Mouse (Mus musculus): ENCODE results near the gene Gpatch11. TPM values are rescaled to one million over a fixed set of nuclear protein-coding genes. Genes with fewer than 3 reads are reported as not detected.
"Not testable (repeated sequence)": the region's sequence is repeated elsewhere in the genome, so short reads cannot be mapped to it uniquely, and the experiment has no call there.

Gene Gpatch11
- 41.6 and 46.6 TPM in 2 replicates for polyA plus RNA-seq (2015; fragmentation: Nextera tagmentation; extraction: Ambion mirVana)

DNA sequence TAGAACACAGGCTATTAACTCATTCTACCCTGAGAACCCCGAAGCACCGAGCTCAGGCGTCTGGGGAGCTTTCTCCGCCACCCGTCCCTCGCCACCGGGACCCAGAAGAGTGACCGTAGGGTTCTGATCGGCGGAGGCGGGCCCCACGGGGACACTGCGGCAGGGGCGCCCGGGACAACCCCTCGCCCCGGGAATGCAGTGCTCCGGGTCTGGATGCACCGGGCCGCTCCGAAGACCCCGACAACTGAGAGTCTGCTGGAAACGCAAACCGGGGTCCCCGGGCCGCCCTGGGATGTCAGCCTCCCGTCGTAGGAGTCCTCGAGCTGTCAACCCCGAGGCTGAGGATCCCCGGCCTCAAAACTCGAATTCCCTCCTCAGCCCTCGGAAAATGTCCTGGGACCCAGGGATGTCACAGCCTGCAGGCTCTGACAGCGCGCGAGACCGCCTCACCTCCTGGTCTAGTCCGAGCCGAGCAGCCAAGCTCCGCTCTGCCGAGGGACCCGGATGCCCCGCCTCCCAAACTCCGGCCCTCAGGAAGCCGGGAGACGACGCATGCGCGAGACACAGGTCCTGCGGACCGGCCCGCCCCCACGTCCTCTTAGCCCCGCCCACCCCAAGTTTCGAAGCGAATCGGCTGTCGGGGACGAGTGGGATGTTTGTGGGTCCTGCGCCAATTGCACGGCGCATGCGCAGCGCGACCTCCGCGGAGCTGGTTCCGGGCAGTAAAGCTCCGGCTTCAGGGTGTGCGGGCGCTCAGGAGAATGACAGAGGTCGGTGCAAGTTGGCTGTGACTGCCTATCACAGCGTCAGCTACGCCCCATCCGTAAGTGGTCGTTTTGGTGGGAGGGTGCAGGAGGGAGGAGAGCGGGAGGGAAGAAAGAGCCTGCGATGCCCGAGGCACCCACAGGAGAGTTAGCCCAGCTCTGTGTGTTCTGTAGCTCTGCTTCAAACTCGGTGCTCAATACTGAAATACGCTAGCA lies at the start of gene Gpatch11, which contains the start of gene Heatr5b:
Gene Gpatch11, plus strand, starts transcription at position 712 of the 980 bp plus-strand sequence.
Gene Heatr5b, minus strand, starts transcription at position 509 of the 980 bp plus-strand sequence.
- under 1% methylated on average over 81 of the region's 81 CpGs for WGBS
- peak within 1 kb of the TSS; percentile 90 for H3K4me2 ChIP-seq
- H3K9me3 ChIP-seq (replicated peaks): no peaks in the 10 kb centered on the region
- H3K4me1 ChIP-seq: 0 out of 2 replicates have a peak, but pooled peaks cover 6% of the 10 kb centered on the region
- H3K27me3 ChIP-seq: no peaks in the 10 kb centered on the region
- H3K27ac ChIP-seq: peak within 1 kb of the TSS; percentile 92
- H3K36me3 ChIP-seq: peaks cover 29% of the 10 kb centered on the region
- peak within 1 kb of the TSS; percentile 74 for H3K4me3 ChIP-seq (replicated peaks)
- ATAC-seq (replicated peaks; ENCODE audit: low FRiP score): peak; percentile 99
- peak within 1 kb of the TSS; percentile 89 for H3K9ac ChIP-seq

GRCm38 (mm10) chr17:78788273-78788672 lies 47.1 kb upstream of the Gpatch11 start:
- H3K4me1 ChIP-seq; H3K27me3 ChIP-seq; H3K27ac ChIP-seq; H3K4me2 ChIP-seq; H3K9ac ChIP-seq; H3K9me3 ChIP-seq (replicated peaks); H3K4me3 ChIP-seq (replicated peaks); ATAC-seq (replicated peaks; ENCODE audit: low FRiP score): not testable (repeated sequence)
- peaks cover 31% of the 10 kb centered on the region for H3K36me3 ChIP-seq
- 72% methylated on average over 3 of the region's 3 CpGs for WGBS

GRCm38 (mm10) chr17:78791068-78791689 lies 44.2 kb upstream of the Gpatch11 start:
- no peak overlapping the region for H3K9ac ChIP-seq

DNA sequence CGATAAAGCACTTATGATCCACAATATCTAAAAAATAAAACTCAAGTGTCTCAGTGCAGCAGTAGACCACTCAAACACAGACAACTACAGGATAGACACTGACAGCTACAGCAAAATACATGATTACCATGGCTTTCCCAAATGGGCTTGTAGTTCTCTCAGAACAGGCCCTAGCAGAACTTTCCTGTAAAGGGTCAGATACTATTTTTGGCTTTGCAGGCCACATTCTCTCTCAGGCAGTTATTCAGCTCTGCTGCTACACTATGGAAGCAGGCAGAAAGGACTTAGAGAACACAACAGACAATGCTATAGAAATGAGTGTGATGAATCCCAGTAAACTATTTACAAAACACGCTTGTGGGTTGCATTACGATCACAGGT lies 43.7 kb upstream of the Gpatch11 start:
- H3K36me3 ChIP-seq: peaks cover 47% of the 10 kb centered on the region
- no peak overlapping the region for H3K4me2 ChIP-seq
- H3K4me3 ChIP-seq (replicated peaks): no peak overlapping the region
- no peak overlapping the region for H3K9ac ChIP-seq
- H3K27me3 ChIP-seq: no peaks in the 10 kb centered on the region
- H3K27ac ChIP-seq: no peak overlapping the region
- H3K4me1 ChIP-seq: no peaks in the 10 kb centered on the region
- no peaks in the 10 kb centered on the region for H3K9me3 ChIP-seq (replicated peaks)
- 94% methylated on average over 3 of the region's 3 CpGs for WGBS
- ATAC-seq (replicated peaks; ENCODE audit: low FRiP score): no peak

More at GRCm38 (mm10) chr17:78791068-78791689, 44.2 kb upstream of the Gpatch11 start:
- Histone ChIP-seq H3K27ac (no peak overlapping the region), H3K9me3 (replicated peaks) (no peaks in the 10 kb centered on the region), H3K4me2 (no peak overlapping the region), H3K27me3 (no peaks in the 10 kb centered on the region), H3K4me1 (no peaks in the 10 kb centered on the region), H3K36me3 (peaks cover 46% of the 10 kb centered on the region), H3K4me3 (replicated peaks) (no peak overlapping the region)
- no peak for ATAC-seq (replicated peaks; ENCODE audit: low FRiP score)
- 80% methylated on average over 7 of the region's 7 CpGs for WGBS

GRCm38 (mm10) chr17:78792122-78792521 lies 43.2 kb upstream of the Gpatch11 start:
- 81% methylated on average over 3 of the region's 3 CpGs for WGBS
- Histone ChIP-seq H3K36me3 (peaks cover 52% of the 10 kb centered on the region), H3K4me1 (no peaks in the 10 kb centered on the region), H3K27me3 (no peaks in the 10 kb centered on the region), H3K9ac (no peak overlapping the region), H3K4me2 (no peak overlapping the region), H3K4me3 (replicated peaks) (no peak overlapping the region), H3K9me3 (replicated peaks) (no peaks in the 10 kb centered on the region), H3K27ac (no peak overlapping the region)
- ATAC-seq (replicated peaks; ENCODE audit: low FRiP score): no peak

DNA sequence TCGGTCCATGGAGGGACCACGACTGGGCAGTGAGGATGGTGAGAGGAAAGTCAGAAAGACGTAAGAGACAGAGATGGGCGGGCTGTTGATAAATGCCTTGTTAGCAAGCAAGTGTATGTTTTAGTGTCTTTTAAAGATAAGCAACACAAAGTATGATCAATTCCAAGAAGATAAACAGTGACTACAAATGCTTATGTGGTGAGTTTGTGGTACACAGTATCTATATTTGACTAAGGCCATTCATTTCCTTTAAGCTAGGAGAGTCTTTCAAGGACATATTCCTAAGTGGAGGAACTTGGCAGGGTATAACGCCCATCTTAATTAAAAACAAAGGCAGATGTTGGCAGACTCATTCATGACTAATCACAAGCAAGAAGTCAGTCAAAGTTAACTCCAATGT lies 41.0 kb upstream of the Gpatch11 start:
- Histone ChIP-seq H3K27ac (no peak overlapping the region), H3K4me2 (no peak overlapping the region), H3K27me3 (no peaks in the 10 kb centered on the region), H3K9me3 (replicated peaks) (no peaks in the 10 kb centered on the region), H3K4me1 (no peaks in the 10 kb centered on the region), H3K9ac (no peak overlapping the region), H3K36me3 (peaks cover 61% of the 10 kb centered on the region), H3K4me3 (replicated peaks) (no peak overlapping the region)
- ATAC-seq (replicated peaks; ENCODE audit: low FRiP score): no peak
- 84% methylated on average over 5 of the region's 5 CpGs for WGBS

DNA sequence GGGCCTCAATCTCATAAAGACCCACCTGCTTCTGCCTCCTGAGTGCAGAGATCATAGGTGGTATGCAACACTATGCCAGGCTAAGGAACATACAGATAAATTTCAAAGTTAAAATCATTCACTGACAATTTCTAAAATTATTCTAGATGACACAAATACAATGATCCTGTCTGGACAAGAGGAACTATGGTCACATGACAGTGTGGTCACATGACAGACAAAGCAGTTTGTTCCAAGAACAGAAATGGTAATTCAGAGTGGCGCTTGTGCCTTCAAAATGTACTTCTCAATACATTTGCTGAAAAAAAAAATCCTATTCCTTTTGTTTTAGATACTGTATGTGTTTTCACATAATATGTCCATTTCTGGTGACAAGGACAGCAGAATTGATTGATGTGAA lies 38.1 kb upstream of the Gpatch11 start:
- Histone ChIP-seq H3K27me3 (no peaks in the 10 kb centered on the region), H3K9ac (no peak overlapping the region), H3K4me1 (no peaks in the 10 kb centered on the region), H3K9me3 (replicated peaks) (no peaks in the 10 kb centered on the region), H3K36me3 (peaks cover 70% of the 10 kb centered on the region), H3K27ac (no peak overlapping the region), H3K4me2 (no peak overlapping the region), H3K4me3 (replicated peaks) (no peak overlapping the region)
- ATAC-seq (replicated peaks; ENCODE audit: low FRiP score): no peak
- WGBS: 98% methylated on average over 1 of the region's 1 CpGs

DNA sequence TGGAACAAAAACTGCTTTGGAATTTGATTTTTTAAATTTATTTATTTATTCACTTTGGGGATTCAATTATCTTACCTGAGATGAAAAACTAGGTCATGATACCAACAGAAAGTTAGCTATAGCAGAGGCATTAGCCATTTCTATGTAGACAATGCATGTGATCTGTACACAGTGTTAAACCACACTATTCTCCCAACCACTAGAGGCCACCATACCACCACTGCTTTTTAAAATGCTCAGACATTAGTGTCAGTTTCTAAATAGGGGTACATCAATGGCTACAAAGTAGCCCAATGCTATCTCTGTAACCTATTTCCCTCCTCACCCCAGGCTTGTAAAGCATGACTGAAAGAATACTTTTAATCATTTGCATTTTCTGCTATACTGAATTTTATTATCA lies 26.3 kb upstream of the Gpatch11 start:
- no peak overlapping the region for H3K4me3 ChIP-seq (replicated peaks)
- peaks cover 43% of the 10 kb centered on the region for H3K36me3 ChIP-seq
- H3K4me2 ChIP-seq: no peak overlapping the region
- ATAC-seq (replicated peaks; ENCODE audit: low FRiP score): no peak
- no peaks in the 10 kb centered on the region for H3K27me3 ChIP-seq
- H3K4me1 ChIP-seq: no peaks in the 10 kb centered on the region
- no peaks in the 10 kb centered on the region for H3K9me3 ChIP-seq (replicated peaks)
- no peak overlapping the region for H3K27ac ChIP-seq
- no peak overlapping the region for H3K9ac ChIP-seq

DNA sequence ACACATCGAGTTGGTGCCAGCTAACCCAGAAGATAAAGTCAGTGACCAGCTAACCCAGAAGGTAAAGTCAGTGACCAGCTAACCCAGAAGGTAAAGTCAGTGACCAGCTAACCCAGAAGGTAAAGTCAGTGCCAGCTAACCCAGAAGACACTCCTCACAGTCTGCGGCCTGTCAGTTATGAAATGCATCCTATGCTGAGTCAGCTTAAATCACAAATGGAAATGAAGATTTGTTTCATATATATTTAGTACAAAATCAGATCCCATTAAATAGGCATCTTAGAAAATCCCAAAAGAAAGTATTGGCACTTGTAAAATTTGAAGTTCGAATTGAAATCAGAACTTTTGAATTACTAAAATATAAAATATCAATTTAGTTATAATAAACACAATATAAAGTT lies 25.8 kb upstream of the Gpatch11 start:
- Histone ChIP-seq H3K36me3 (peaks cover 44% of the 10 kb centered on the region), H3K4me2 (no peak overlapping the region), H3K4me3 (replicated peaks) (no peak overlapping the region), H3K9me3 (replicated peaks) (no peaks in the 10 kb centered on the region), H3K27me3 (no peaks in the 10 kb centered on the region), H3K9ac (no peak overlapping the region), H3K27ac (no peak overlapping the region), H3K4me1 (no peaks in the 10 kb centered on the region)
- WGBS: 92% methylated on average over 3 of the region's 3 CpGs
- no peak for ATAC-seq (replicated peaks; ENCODE audit: low FRiP score)

DNA sequence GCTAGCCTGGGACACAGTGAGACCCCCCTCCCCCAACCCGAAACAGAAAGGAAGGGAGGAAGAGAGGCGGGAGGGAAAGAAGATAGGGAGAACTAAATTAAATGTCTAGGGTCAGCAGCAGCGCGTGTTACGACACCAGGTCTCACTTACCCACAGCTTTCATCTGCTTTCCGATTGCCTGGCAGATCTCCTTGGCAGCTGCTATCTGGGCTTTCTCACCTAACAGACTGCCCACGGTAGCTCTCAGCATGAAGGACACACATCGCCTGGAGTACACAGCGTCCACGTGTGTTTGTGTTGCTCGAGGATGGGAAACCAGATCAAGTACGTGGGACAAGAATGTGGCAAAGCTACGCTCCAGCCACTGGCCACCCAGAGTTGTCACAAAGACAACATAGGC lies 11.0 kb upstream of the Gpatch11 start:
- H3K4me1 ChIP-seq: no peaks in the 10 kb centered on the region
- no peak overlapping the region for H3K4me3 ChIP-seq (replicated peaks)
- peaks cover 81% of the 10 kb centered on the region for H3K36me3 ChIP-seq
- no peaks in the 10 kb centered on the region for H3K9me3 ChIP-seq (replicated peaks)
- no peaks in the 10 kb centered on the region for H3K27me3 ChIP-seq
- WGBS: 88% methylated on average over 13 of the region's 13 CpGs
- no peak overlapping the region for H3K9ac ChIP-seq
- no peak for ATAC-seq (replicated peaks; ENCODE audit: low FRiP score)
- H3K4me2 ChIP-seq: no peak overlapping the region
- H3K27ac ChIP-seq: no peak overlapping the region

- 0 out of 2 replicates have a peak, but pooled peaks cover 6% of the 10 kb centered on the region for H3K4me1 ChIP-seq
Measured at GRCm38 (mm10) chr17:78836056-78836455, 689 bp downstream of the Gpatch11 start.

GRCm38 (mm10) chr17:78842271-78842928 lies 7.0 kb downstream of the Gpatch11 start:
- no peak overlapping the region for H3K4me2 ChIP-seq
- no peaks in the 10 kb centered on the region for H3K9me3 ChIP-seq (replicated peaks)
- H3K9ac ChIP-seq: no peak overlapping the region
- H3K36me3 ChIP-seq: peaks cover 78% of the 10 kb centered on the region
- H3K4me3 ChIP-seq (replicated peaks): no peak overlapping the region
- H3K4me1 ChIP-seq: no peaks in the 10 kb centered on the region
- no peak for ATAC-seq (replicated peaks; ENCODE audit: low FRiP score)
- 92% methylated on average over 7 of the region's 7 CpGs for WGBS
- no peaks in the 10 kb centered on the region for H3K27me3 ChIP-seq
- H3K27ac ChIP-seq: no peak overlapping the region

More at GRCm38 (mm10) chr17:78836056-78836455, 689 bp downstream of the Gpatch11 start:
- Histone ChIP-seq H3K9me3 (replicated peaks) (no peaks in the 10 kb centered on the region), H3K4me2 (peak overlapping the region; percentile 90), H3K9ac (peak overlapping the region; percentile 67), H3K36me3 (peaks cover 24% of the 10 kb centered on the region), H3K4me3 (replicated peaks) (peak overlapping the region; percentile 74), H3K27ac (peak overlapping the region; percentile 92), H3K27me3 (no peaks in the 10 kb centered on the region)
- no peak for ATAC-seq (replicated peaks; ENCODE audit: low FRiP score)
- WGBS: 26% methylated on average over 2 of the region's 2 CpGs
